ENCODE assay signal across 10 mouse cellular contexts in the genomic region with DNA sequence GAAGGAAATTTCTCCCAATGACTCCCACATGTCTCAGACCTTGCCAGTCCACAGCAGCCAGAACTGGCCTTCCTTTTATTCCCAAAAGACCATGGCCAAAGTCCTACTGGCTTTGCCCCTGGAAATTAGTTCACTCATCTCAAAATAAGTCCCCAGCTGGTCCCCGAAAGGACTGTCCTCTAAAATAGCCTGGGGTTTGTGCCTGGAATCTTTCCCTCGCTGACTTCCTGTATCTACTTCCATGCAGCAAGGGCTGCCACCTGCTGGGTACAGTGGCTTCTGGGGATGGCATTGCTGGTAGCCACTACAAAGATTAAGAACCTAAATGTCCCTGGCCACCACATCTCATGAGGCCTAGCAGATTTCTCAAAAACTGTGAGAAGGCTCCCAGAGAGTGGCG.
DNase-seq lines count a peak whose midpoint lies in the region; ATAC-seq and TF ChIP-seq lines count a peak whose summit lies in the region.
"Had no signal": no experiment of that assay in that cellular context is flagged by ENCODE, and none has a peak within 500 bp of the region (broad histone marks: within the 10 kb centered on the region; RNA-seq: fewer than 3 reads in every experiment).

No protein-coding gene starts in this region.

- TF ChIP-seq EP300 in stomach, postnatal 0 days (optimal IDR thresholded peaks at IDR 0.05), result no peak

- WGBS in heart, embryonic 11.5 days (ENCODE audit: insufficient replicate concordance), result 55% methylated on average over 3 of the region's 3 CpGs
- WGBS in stomach, postnatal 0 days, result 74% methylated on average over 3 of the region's 3 CpGs
- 62% methylated on average over 3 of the region's 3 CpGs for WGBS in hindbrain, embryonic 16.5 days

- no peak overlapping the region for H3K4me3 ChIP-seq in heart, embryonic 11.5 days (ENCODE audit: low read depth, low read length)
- H3K4me3 ChIP-seq in stomach, postnatal 0 days (ENCODE audit: low read depth, low read length), result no peak overlapping the region
- H3K4me3 ChIP-seq in hindbrain, embryonic 16.5 days (ENCODE audit: low read length), result no peak overlapping the region
- H3K4me3 ChIP-seq: embryonic facial prominence, embryonic 13.5 days; heart, embryonic 13.5 days had no signal

- intact Hi-C loops in heart, postnatal 14 days (cut with DNase I), result loop anchor here (1.0 to 5.0 kb wide), 2 partner anchors 320 to 384 kb away; no protein-coding TSS in a partner anchor

- ATAC-seq in heart, embryonic 11.5 days (replicated peaks; ENCODE audit: insufficient number of reproducible peaks, low FRiP score, low TSS enrichment), result no peak
- no peak for ATAC-seq in stomach, postnatal 0 days (ENCODE audit: low FRiP score, low TSS enrichment)
- ATAC-seq in hindbrain, embryonic 16.5 days, result no peak

- H3K27ac ChIP-seq in heart, embryonic 11.5 days (ENCODE audit: low read depth, low read length), result no peak overlapping the region
- H3K27ac ChIP-seq in stomach, postnatal 0 days (replicated peaks), result no peak overlapping the region
- H3K27ac ChIP-seq in hindbrain, embryonic 16.5 days (ENCODE audit: low read depth, low read length), result no peak overlapping the region
- H3K27ac ChIP-seq: embryonic facial prominence, embryonic 13.5 days; heart, embryonic 13.5 days had no signal

- H3K4me1 ChIP-seq in heart, embryonic 11.5 days (ENCODE audit: control insufficient read depth, insufficient read depth, low read length), result peaks cover 6% of the 10 kb centered on the region
- H3K4me1 ChIP-seq in stomach, postnatal 0 days (replicated peaks; ENCODE audit: control insufficient read depth, insufficient read depth), result no peaks in the 10 kb centered on the region
- no peaks in the 10 kb centered on the region for H3K4me1 ChIP-seq in hindbrain, embryonic 16.5 days (ENCODE audit: control insufficient read depth, insufficient read depth, low read depth, low read length)

- H3K27me3 ChIP-seq in heart, embryonic 11.5 days (ENCODE audit: control insufficient read depth, insufficient read depth, low read length), result no peaks in the 10 kb centered on the region
- H3K27me3 ChIP-seq in stomach, postnatal 0 days (ENCODE audit: control insufficient read depth, insufficient read depth, low read length), result no peaks in the 10 kb centered on the region
- H3K27me3 ChIP-seq in hindbrain, embryonic 16.5 days (replicated peaks; ENCODE audit: control insufficient read depth, insufficient read depth, low read length), result no peaks in the 10 kb centered on the region
- H3K27me3 ChIP-seq: embryonic facial prominence, embryonic 13.5 days; heart, embryonic 13.5 days had no signal

- H3K9ac ChIP-seq in heart, embryonic 11.5 days (ENCODE audit: low read depth, low read length), result no peak overlapping the region
- no peak overlapping the region for H3K9ac ChIP-seq in stomach, postnatal 0 days (ENCODE audit: low read length)
- H3K9ac ChIP-seq in hindbrain, embryonic 16.5 days (ENCODE audit: low read depth, low read length), result no peak overlapping the region
- H3K9ac ChIP-seq: embryonic facial prominence, embryonic 13.5 days; heart, embryonic 13.5 days had no signal

- peak; percentile 92 for DNase-seq in heart, adult 11 months
- peak; percentile 16 for DNase-seq in ovary, postnatal 36 days (ENCODE audit: low spot score)
- no peak for DNase-seq in ovary, postnatal 10 days (ENCODE audit: low spot score)
- peak; percentile 31 to 54 for DNase-seq in heart, postnatal 14 days
- DNase-seq in stomach, postnatal 0 days (ENCODE audit: low spot score), result no peak
- no peak for DNase-seq in urinary bladder, postnatal 10 days (ENCODE audit: low spot score)

- H3K36me3 ChIP-seq in heart, embryonic 11.5 days (ENCODE audit: control insufficient read depth, insufficient read depth, low read length), result no peaks in the 10 kb centered on the region
- no peaks in the 10 kb centered on the region for H3K36me3 ChIP-seq in stomach, postnatal 0 days (ENCODE audit: control insufficient read depth, insufficient read depth, low read length)
- no peaks in the 10 kb centered on the region for H3K36me3 ChIP-seq in hindbrain, embryonic 16.5 days (ENCODE audit: control insufficient read depth, insufficient read depth, low read length)
- H3K36me3 ChIP-seq: embryonic facial prominence, embryonic 13.5 days; heart, embryonic 13.5 days had no signal

- no peak overlapping the region for H3K4me2 ChIP-seq in heart, embryonic 11.5 days
- H3K4me2 ChIP-seq in stomach, postnatal 0 days (replicated peaks; ENCODE audit: low read depth), result no peak overlapping the region
- H3K4me2 ChIP-seq in hindbrain, embryonic 16.5 days (ENCODE audit: low read length), result no peak overlapping the region
- H3K4me2 ChIP-seq: embryonic facial prominence, embryonic 13.5 days; heart, embryonic 13.5 days had no signal

- TF ChIP-seq CTCF in stomach, postnatal 0 days (IDR thresholded peaks at IDR 0.05; ENCODE audit: low read depth), result peak; percentile 58

- H3K9me3 ChIP-seq in heart, embryonic 11.5 days (replicated peaks; ENCODE audit: control insufficient read depth, low read length), result peaks cover 3% of the 10 kb centered on the region; the same call in 1 of the 2 replicates
- no peaks in the 10 kb centered on the region for H3K9me3 ChIP-seq in stomach, postnatal 0 days (ENCODE audit: control insufficient read depth, low read length)
- H3K9me3 ChIP-seq in hindbrain, embryonic 16.5 days (ENCODE audit: control insufficient read depth, low read length), result no peaks in the 10 kb centered on the region
- H3K9me3 ChIP-seq: embryonic facial prominence, embryonic 13.5 days; heart, embryonic 13.5 days had no signal

Comparison
In these comparisons a context has a peak if more than half of its experiments do, and no peak if none do; other contexts are left out.
1. DNase-seq: peak in heart, adult 11 months (single experiment), ovary, postnatal 36 days (single experiment) and heart, postnatal 14 days (2 of 2); none in ovary, postnatal 10 days (single experiment), stomach, postnatal 0 days (single experiment) and urinary bladder, postnatal 10 days (single experiment).